Mouse (Mus musculus) G1E (cell line): ENCODE results near the gene Rfc4.

Experiments
- CTCF ChIP-seq: IDR thresholded peaks from 2 replicates; pipeline ENCODE4 v1.5.1; 2012; ENCODE audit warnings: low read depth, low read length, inconsistent platforms, mixed read lengths
- GATA1 ChIP-seq: IDR thresholded peaks from 2 replicates; pipeline ENCODE4 v1.6.1; 2012; ENCODE audit warnings: borderline replicate concordance, low read length, inconsistent platforms, mixed read lengths
- POLR2AphosphoS5 ChIP-seq: IDR thresholded peaks from 2 replicates; pipeline ENCODE4 v1.6.1; 2012; ENCODE audit warnings: low read depth, low read length, inconsistent platforms; ENCODE audit not compliant: insufficient replicate concordance

- TF ChIP-seq CTCF (no peak), GATA1 (no peak), POLR2AphosphoS5 (no peak)
These were observed 32.2 kb upstream of the Rfc4 start for GRCm38 (mm10) chr16:23159749-23160148.
